Mouse (Mus musculus) G1E (cell line): ENCODE data around the gene Pelo.

Experiments used
- CTCF ChIP-seq: IDR thresholded peaks from 2 replicates; pipeline ENCODE4 v1.5.1; 2012; ENCODE audit warnings: low read depth, low read length, inconsistent platforms, mixed read lengths
- GATA1 ChIP-seq: IDR thresholded peaks from 2 replicates; pipeline ENCODE4 v1.6.1; 2012; ENCODE audit warnings: borderline replicate concordance, low read length, inconsistent platforms, mixed read lengths
- TAL1 ChIP-seq: conservative IDR thresholded peaks from 2 replicates; pipeline ENCODE4 v1.6.1; 2012; ENCODE audit warnings: low read depth, low read length, inconsistent platforms, mixed read lengths

- TF ChIP-seq CTCF (no peak), GATA1 (no peak), TAL1 (no peak)
These were observed 36.5 kb upstream of the Pelo start for GRCm38 (mm10) chr13:115126534-115126933.
